Mouse (Mus musculus): ENCODE measurements around the gene Miox. TPM values are rescaled to one million over a fixed set of nuclear protein-coding genes. Genes with fewer than 3 reads are reported as not detected.

Miox gene
- polyA plus RNA-seq, 1 experiment: 2.7 TPM

- Histone ChIP-seq H3K36me3 (ENCODE audit: control insufficient read depth, insufficient read depth, low read length) (no peaks in the 10 kb centered on the region), H3K4me1 (replicated peaks; ENCODE audit: control insufficient read depth, insufficient read depth, low read length) (peaks cover 4% of the 10 kb centered on the region; the same call in 1 of the 2 replicates), H3K4me3 (ENCODE audit: control insufficient read depth, insufficient read depth, low read length) (no peak overlapping the region), H3K27me3 (ENCODE audit: control insufficient read depth, insufficient read depth, low read length) (no peaks in the 10 kb centered on the region), H3K27ac (ENCODE audit: control insufficient read depth, insufficient read depth, low read length) (no peak overlapping the region)
- no peak for DNase-seq
- 90% methylated on average over 3 of the region's 3 CpGs for WGBS
- no peak for TF ChIP-seq CTCF (IDR thresholded peaks at IDR 0.05; ENCODE audit: borderline replicate concordance, control insufficient read depth, extremely low read depth, insufficient read depth, low read length, poor library complexity)
- TF ChIP-seq POLR2A (IDR thresholded peaks at IDR 0.05; ENCODE audit: control insufficient read depth, extremely low read depth, insufficient read depth, low read length, poor library complexity): no peak
Measured at GRCm38 (mm10) chr15:89343325-89343724, 9.1 kb downstream of the Miox start.

- 97% methylated on average over 5 of the region's 5 CpGs for WGBS
- TF ChIP-seq POLR2A (IDR thresholded peaks at IDR 0.05; ENCODE audit: control insufficient read depth, extremely low read depth, insufficient read depth, low read length, poor library complexity) (no peak), CTCF (IDR thresholded peaks at IDR 0.05; ENCODE audit: borderline replicate concordance, control insufficient read depth, extremely low read depth, insufficient read depth, low read length, poor library complexity) (no peak)
- H3K27me3 ChIP-seq (ENCODE audit: control insufficient read depth, insufficient read depth, low read length): no peaks in the 10 kb centered on the region
- H3K36me3 ChIP-seq (ENCODE audit: control insufficient read depth, insufficient read depth, low read length): peaks cover 21% of the 10 kb centered on the region
- no peak overlapping the region for H3K4me3 ChIP-seq (ENCODE audit: control insufficient read depth, insufficient read depth, low read length)
- H3K4me1 ChIP-seq (replicated peaks; ENCODE audit: control insufficient read depth, insufficient read depth, low read length): peaks cover 12% of the 10 kb centered on the region
- no peak overlapping the region for H3K27ac ChIP-seq (ENCODE audit: control insufficient read depth, insufficient read depth, low read length)
- no peak for DNase-seq
Measured at GRCm38 (mm10) chr15:89350447-89350846, 16.2 kb downstream of the Miox start.

- no peak for DNase-seq
- no peak overlapping the region for H3K27ac ChIP-seq (ENCODE audit: control insufficient read depth, insufficient read depth, low read length)
- no peak for TF ChIP-seq POLR2A (IDR thresholded peaks at IDR 0.05; ENCODE audit: control insufficient read depth, extremely low read depth, insufficient read depth, low read length, poor library complexity)
- no peak for TF ChIP-seq CTCF (IDR thresholded peaks at IDR 0.05; ENCODE audit: borderline replicate concordance, control insufficient read depth, extremely low read depth, insufficient read depth, low read length, poor library complexity)
- peaks cover 13% of the 10 kb centered on the region for H3K4me1 ChIP-seq (replicated peaks; ENCODE audit: control insufficient read depth, insufficient read depth, low read length)
- H3K36me3 ChIP-seq (ENCODE audit: control insufficient read depth, insufficient read depth, low read length): peaks cover 21% of the 10 kb centered on the region
- H3K4me3 ChIP-seq (ENCODE audit: control insufficient read depth, insufficient read depth, low read length): no peak overlapping the region
- H3K27me3 ChIP-seq (ENCODE audit: control insufficient read depth, insufficient read depth, low read length): no peaks in the 10 kb centered on the region
- WGBS: 96% methylated on average over 15 of the region's 15 CpGs
Measured at GRCm38 (mm10) chr15:89351302-89351701, 17.1 kb downstream of the Miox start.

- no peak overlapping the region for H3K27ac ChIP-seq (ENCODE audit: control insufficient read depth, insufficient read depth, low read length)
- no peaks in the 10 kb centered on the region for H3K27me3 ChIP-seq (ENCODE audit: control insufficient read depth, insufficient read depth, low read length)
- H3K4me1 ChIP-seq (replicated peaks; ENCODE audit: control insufficient read depth, insufficient read depth, low read length): peaks cover 15% of the 10 kb centered on the region
- TF ChIP-seq POLR2A (IDR thresholded peaks at IDR 0.05; ENCODE audit: control insufficient read depth, extremely low read depth, insufficient read depth, low read length, poor library complexity): no peak
- TF ChIP-seq CTCF (IDR thresholded peaks at IDR 0.05; ENCODE audit: borderline replicate concordance, control insufficient read depth, extremely low read depth, insufficient read depth, low read length, poor library complexity): no peak
- peaks cover 21% of the 10 kb centered on the region for H3K36me3 ChIP-seq (ENCODE audit: control insufficient read depth, insufficient read depth, low read length)
- no peak for DNase-seq
- WGBS: 97% methylated on average over 14 of the region's 14 CpGs
- H3K4me3 ChIP-seq (ENCODE audit: control insufficient read depth, insufficient read depth, low read length): no peak overlapping the region
Measured at GRCm38 (mm10) chr15:89352054-89352453, 17.9 kb downstream of the Miox start.

GRCm38 (mm10) chr15:89352795-89353194 lies 18.6 kb downstream of the Miox start:
- Histone ChIP-seq H3K36me3 (ENCODE audit: control insufficient read depth, insufficient read depth, low read length) (peaks cover 21% of the 10 kb centered on the region), H3K27ac (ENCODE audit: control insufficient read depth, insufficient read depth, low read length) (no peak overlapping the region), H3K4me3 (ENCODE audit: control insufficient read depth, insufficient read depth, low read length) (no peak overlapping the region), H3K27me3 (ENCODE audit: control insufficient read depth, insufficient read depth, low read length) (no peaks in the 10 kb centered on the region), H3K4me1 (replicated peaks; ENCODE audit: control insufficient read depth, insufficient read depth, low read length) (peaks cover 15% of the 10 kb centered on the region)
- WGBS: over 99% methylated on average over 12 of the region's 12 CpGs
- no peak for TF ChIP-seq CTCF (IDR thresholded peaks at IDR 0.05; ENCODE audit: borderline replicate concordance, control insufficient read depth, extremely low read depth, insufficient read depth, low read length, poor library complexity)
- TF ChIP-seq POLR2A (IDR thresholded peaks at IDR 0.05; ENCODE audit: control insufficient read depth, extremely low read depth, insufficient read depth, low read length, poor library complexity): no peak
- no peak for DNase-seq

GRCm38 (mm10) chr15:89353837-89354236 lies 19.6 kb downstream of the Miox start:
- 98% methylated on average over 16 of the region's 16 CpGs for WGBS
- TF ChIP-seq POLR2A (IDR thresholded peaks at IDR 0.05; ENCODE audit: control insufficient read depth, extremely low read depth, insufficient read depth, low read length, poor library complexity): no peak
- no peak for TF ChIP-seq CTCF (IDR thresholded peaks at IDR 0.05; ENCODE audit: borderline replicate concordance, control insufficient read depth, extremely low read depth, insufficient read depth, low read length, poor library complexity)
- Histone ChIP-seq H3K4me1 (replicated peaks; ENCODE audit: control insufficient read depth, insufficient read depth, low read length) (peaks cover 15% of the 10 kb centered on the region), H3K36me3 (ENCODE audit: control insufficient read depth, insufficient read depth, low read length) (peaks cover 21% of the 10 kb centered on the region), H3K4me3 (ENCODE audit: control insufficient read depth, insufficient read depth, low read length) (no peak overlapping the region), H3K27ac (ENCODE audit: control insufficient read depth, insufficient read depth, low read length) (no peak overlapping the region), H3K27me3 (ENCODE audit: control insufficient read depth, insufficient read depth, low read length) (no peaks in the 10 kb centered on the region)
- no peak for DNase-seq

- TF ChIP-seq POLR2A (IDR thresholded peaks at IDR 0.05; ENCODE audit: control insufficient read depth, extremely low read depth, insufficient read depth, low read length, poor library complexity) (no peak), CTCF (IDR thresholded peaks at IDR 0.05; ENCODE audit: borderline replicate concordance, control insufficient read depth, extremely low read depth, insufficient read depth, low read length, poor library complexity) (no peak)
- Histone ChIP-seq H3K4me3 (ENCODE audit: control insufficient read depth, insufficient read depth, low read length) (peak overlapping the region; percentile 86), H3K27ac (ENCODE audit: control insufficient read depth, insufficient read depth, low read length) (no peak overlapping the region), H3K4me1 (replicated peaks; ENCODE audit: control insufficient read depth, insufficient read depth, low read length) (peaks cover 15% of the 10 kb centered on the region), H3K27me3 (ENCODE audit: control insufficient read depth, insufficient read depth, low read length) (no peaks in the 10 kb centered on the region), H3K36me3 (ENCODE audit: control insufficient read depth, insufficient read depth, low read length) (peaks cover 21% of the 10 kb centered on the region)
- 76% methylated on average over 7 of the region's 7 CpGs for WGBS
- no peak for DNase-seq
Measured at GRCm38 (mm10) chr15:89354455-89354854, 20.3 kb downstream of the Miox start.

Measured in thymus, adult 2 months (tissue).